Mouse (Mus musculus) 3134 (cell line): ENCODE measurements at regions not wholly inside any gene's neighbourhood (a gene's known extent, or its start where the extent isn't known, plus 50 kb on each side); places are given as distances from the start of the nearest gene placed in this dataset.

ENCODE experiments used
- DNase-seq: peaks from one replicate; pipeline ENCODE4 v3.0.0-alpha.2; 2011; ENCODE audit warnings: low spot score; ENCODE audit not compliant: insufficient read length; ENCODE audit errors: extremely low read depth

GRCm38 (mm10) chrX:11959871-11960552, 200.1 kb downstream of the Bcor start:
- DNase-seq, result peak; percentile 28

- DNase-seq, result peak; percentile 36
These were observed 198.8 kb downstream of the Bcor start for GRCm38 (mm10) chrX:11961350-11961749.

- DNase-seq, result no peak
These were observed 195.7 kb downstream of the Bcor start for GRCm38 (mm10) chrX:11964428-11964827.

- no peak for DNase-seq
These were observed 181.5 kb downstream of the Bcor start for GRCm38 (mm10) chrX:11978679-11979078.

GRCm38 (mm10) chrX:11983276-11983675, 176.9 kb downstream of the Bcor start:
- no peak for DNase-seq
